Mouse (Mus musculus) olfactory bulb, adult 2 months (tissue): ENCODE measurements around the gene Intu. TPM values are rescaled to one million over a fixed set of nuclear protein-coding genes. Genes with fewer than 3 reads are reported as not detected.

Experiments
- H3K27ac ChIP-seq: fragments of 200-500 bp; 2 replicates; pipeline ENCODE4 v1.5.1; 2012; ENCODE audit warnings: low read depth, low read length; ENCODE audit not compliant: insufficient read depth
- H3K4me1 ChIP-seq: fragments of 200-500 bp; 2 replicates; pipeline ENCODE4 v1.6.1; 2012; ENCODE audit warnings: low read length; ENCODE audit not compliant: control insufficient read depth, insufficient read depth
- H3K4me3 ChIP-seq: fragments of 200-500 bp; 2 replicates; pipeline ENCODE4 v1.5.1; 2012; ENCODE audit warnings: mild to moderate bottlenecking, low read depth, low read length, moderate library complexity; ENCODE audit not compliant: insufficient read depth
- CTCF ChIP-seq: fragments of 200-500 bp; IDR thresholded peaks from 2 replicates; pipeline ENCODE4 v1.5.1; 2012; ENCODE audit warnings: low read depth, mild to moderate bottlenecking, low read length, moderate library complexity; ENCODE audit not compliant: insufficient read depth
- POLR2A ChIP-seq: fragments of 200-500 bp; IDR thresholded peaks from 2 replicates; pipeline ENCODE4 v1.6.1; 2012; ENCODE audit warnings: mild to moderate bottlenecking, low read depth, low read length, moderate library complexity; ENCODE audit not compliant: insufficient read depth
- WGBS: fragments of 180-500 bp; shearing (Covaris S2); methylation state at CpG from one replicate; pipeline ENCODE4 v1.1.7; 2018; 5-methylcytosine and 5-hydroxymethylcytosine counted together
- polyA plus RNA-seq: library from polyadenylated mRNA; stranded (reverse); fragments of >200 nt; gene quantifications from 2 replicates; pipeline ENCODE4 v1.2.4, GENCODE M21; 2012; ENCODE audit warnings: low replicate concordance; ENCODE audit not compliant: missing spikeins, insufficient read depth, insufficient read length

Intu gene
- polyA plus RNA-seq, 1 experiment = not detected

- TF ChIP-seq POLR2A (no peak), CTCF (no peak)
- Histone ChIP-seq H3K4me3 (no peak overlapping the region), H3K27ac (no peak overlapping the region), H3K4me1 (0 out of 2 replicates have a peak, but pooled peaks cover 3% of the 10 kb centered on the region)
- 85% methylated on average over 4 of the region's 4 CpGs for WGBS
Observed at GRCm38 (mm10) chr3:40546621-40547020, 15.5 kb downstream of the Intu start.

GRCm38 (mm10) chr3:40652941-40653352 lies 121.9 kb downstream of the Intu start:
- Histone ChIP-seq H3K4me1 (peaks cover 7% of the 10 kb centered on the region), H3K27ac (no peak overlapping the region), H3K4me3 (no peak overlapping the region)
- WGBS = 79% methylated on average over 10 of the region's 10 CpGs
- TF ChIP-seq POLR2A (no peak), CTCF (no peak)

- 93% methylated on average over 16 of the region's 16 CpGs for WGBS
- Histone ChIP-seq H3K4me1 (peaks cover 7% of the 10 kb centered on the region), H3K4me3 (no peak overlapping the region), H3K27ac (no peak overlapping the region)
- TF ChIP-seq POLR2A (no peak), CTCF (no peak)
Observed at GRCm38 (mm10) chr3:40653582-40653981, 122.5 kb downstream of the Intu start.

GRCm38 (mm10) chr3:40654028-40654427 lies 122.9 kb downstream of the Intu start:
- Histone ChIP-seq H3K4me1 (peaks cover 7% of the 10 kb centered on the region), H3K4me3 (no peak overlapping the region), H3K27ac (no peak overlapping the region)
- TF ChIP-seq CTCF (no peak), POLR2A (no peak)
- 81% methylated on average over 11 of the region's 11 CpGs for WGBS

- TF ChIP-seq CTCF (no peak), POLR2A (no peak)
- Histone ChIP-seq H3K4me1 (peaks cover 7% of the 10 kb centered on the region), H3K4me3 (no peak overlapping the region), H3K27ac (no peak overlapping the region)
- 87% methylated on average over 11 of the region's 11 CpGs for WGBS
Observed at GRCm38 (mm10) chr3:40655571-40655970, 124.5 kb downstream of the Intu start.

- Histone ChIP-seq H3K4me1 (peaks cover 7% of the 10 kb centered on the region), H3K27ac (no peak overlapping the region), H3K4me3 (no peak overlapping the region)
- 94% methylated on average over 5 of the region's 5 CpGs for WGBS
- no peak for TF ChIP-seq POLR2A
- TF ChIP-seq CTCF = no peak
Observed at GRCm38 (mm10) chr3:40656339-40656738, 125.3 kb downstream of the Intu start.

- Histone ChIP-seq H3K27ac (no peak overlapping the region), H3K4me3 (no peak overlapping the region), H3K4me1 (no peaks in the 10 kb centered on the region)
- no peak for TF ChIP-seq CTCF
- TF ChIP-seq POLR2A = no peak
- WGBS = 94% methylated on average over 2 of the region's 2 CpGs
Observed at GRCm38 (mm10) chr3:40660231-40660630, 129.1 kb downstream of the Intu start.

- H3K27ac ChIP-seq = no peak overlapping the region
- no peak for TF ChIP-seq POLR2A
- TF ChIP-seq CTCF = no peak
- no peaks in the 10 kb centered on the region for H3K4me1 ChIP-seq
- no peak overlapping the region for H3K4me3 ChIP-seq
- WGBS = 78% methylated on average over 4 of the region's 4 CpGs
Observed at GRCm38 (mm10) chr3:40666109-40666508, 135.0 kb downstream of the Intu start.

- TF ChIP-seq POLR2A (no peak), CTCF (no peak)
- H3K4me3 ChIP-seq = no peak overlapping the region
- H3K27ac ChIP-seq = no peak overlapping the region
- WGBS = 77% methylated on average over 8 of the region's 8 CpGs
- H3K4me1 ChIP-seq = no peaks in the 10 kb centered on the region
Observed at GRCm38 (mm10) chr3:40666861-40667719, 136.0 kb downstream of the Intu start.
